Mouse (Mus musculus): Measurements from ENCODE around the gene Btg1. TPM values are rescaled to one million over a fixed set of nuclear protein-coding genes. Genes with fewer than 3 reads are reported as not detected.

Gene Btg1
- polyA plus RNA-seq, 1 experiment from 2014 or later: 37.3 TPM

GRCm38 (mm10) chr10:96653030-96653429, 36.2 kb downstream of the Btg1 start:
- ATAC-seq (peak; percentile 75), DNase-seq (peak; percentile 34)
- H3K27me3 ChIP-seq (ENCODE audit: insufficient read depth, low read length): no peaks in the 10 kb centered on the region
- no peak overlapping the region for H3K4me2 ChIP-seq (ENCODE audit: low read depth, low read length)
- peak overlapping the region; percentile 62 for H3K27ac ChIP-seq (ENCODE audit: low read depth)
- TF ChIP-seq CTCF (IDR thresholded peaks at IDR 0.05; ENCODE audit: low read depth): no peak
- no peak for TF ChIP-seq EP300 (IDR thresholded peaks at IDR 0.05; ENCODE audit: low read depth)
- H3K9ac ChIP-seq (replicated peaks): no peak overlapping the region
- no peak overlapping the region for H3K4me3 ChIP-seq (ENCODE audit: low read depth, low read length)
- no peaks in the 10 kb centered on the region for H3K36me3 ChIP-seq (replicated peaks; ENCODE audit: insufficient read depth, low read length)
- H3K4me1 ChIP-seq (ENCODE audit: insufficient read depth): peaks cover 13% of the 10 kb centered on the region; the same call in 1 of the 2 replicates
- 61% methylated on average over 5 of the region's 5 CpGs for WGBS (ENCODE audit: insufficient replicate concordance)
- H3K9me3 ChIP-seq (ENCODE audit: low read length): no peaks in the 10 kb centered on the region

- TF ChIP-seq CTCF (IDR thresholded peaks at IDR 0.05; ENCODE audit: low read depth) (no peak), EP300 (IDR thresholded peaks at IDR 0.05; ENCODE audit: low read depth) (no peak)
- no peak overlapping the region for H3K4me2 ChIP-seq (ENCODE audit: low read depth, low read length)
- no peak for ATAC-seq
Observed at GRCm38 (mm10) chr10:96654079-96654478, 37.3 kb downstream of the Btg1 start.

DNA sequence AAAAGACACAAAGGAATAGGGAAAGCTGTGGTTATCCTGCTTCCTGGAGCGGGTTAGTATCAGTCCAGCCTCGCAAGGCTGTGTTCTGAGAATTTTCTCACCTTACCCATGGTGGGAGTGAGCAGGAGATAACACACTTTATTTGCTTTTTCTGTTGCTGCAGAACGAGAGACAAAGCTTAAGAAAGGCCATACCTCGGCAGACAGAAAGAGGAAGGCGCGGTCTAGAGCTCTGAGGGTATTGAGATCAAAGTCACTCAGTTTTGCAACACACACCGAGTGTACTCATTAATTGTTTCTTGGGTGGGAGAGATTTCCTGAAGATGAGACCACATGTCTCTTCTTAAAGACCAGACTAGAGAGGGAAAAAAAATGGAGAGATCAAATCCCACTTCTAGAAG, 37.8 kb downstream of the Btg1 start:
- TF ChIP-seq CTCF (IDR thresholded peaks at IDR 0.05; ENCODE audit: low read depth): no peak
- no peak for TF ChIP-seq EP300 (IDR thresholded peaks at IDR 0.05; ENCODE audit: low read depth)
- Histone ChIP-seq H3K4me2 (ENCODE audit: low read depth, low read length) (no peak overlapping the region), H3K4me3 (ENCODE audit: low read depth, low read length) (no peak overlapping the region), H3K36me3 (replicated peaks; ENCODE audit: insufficient read depth, low read length) (no peaks in the 10 kb centered on the region), H3K27me3 (ENCODE audit: insufficient read depth, low read length) (no peaks in the 10 kb centered on the region), H3K9ac (replicated peaks) (no peak overlapping the region), H3K9me3 (ENCODE audit: low read length) (no peaks in the 10 kb centered on the region), H3K27ac (ENCODE audit: low read depth) (peak overlapping the region; percentile 17; the same call in 1 of the 2 replicates), H3K4me1 (ENCODE audit: insufficient read depth) (peaks cover 13% of the 10 kb centered on the region; the same call in 1 of the 2 replicates)
- DNase-seq (no peak), ATAC-seq (no peak)
- 37% methylated on average over 7 of the region's 7 CpGs for WGBS (ENCODE audit: insufficient replicate concordance)

More at GRCm38 (mm10) chr10:96654079-96654478, 37.3 kb downstream of the Btg1 start:
- DNase-seq: no peak
- Histone ChIP-seq H3K27ac (ENCODE audit: low read depth) (peak overlapping the region; percentile 17; the same call in 1 of the 2 replicates), H3K36me3 (replicated peaks; ENCODE audit: insufficient read depth, low read length) (no peaks in the 10 kb centered on the region), H3K4me1 (ENCODE audit: insufficient read depth) (peaks cover 13% of the 10 kb centered on the region; the same call in 1 of the 2 replicates), H3K9me3 (ENCODE audit: low read length) (no peaks in the 10 kb centered on the region), H3K27me3 (ENCODE audit: insufficient read depth, low read length) (no peaks in the 10 kb centered on the region), H3K4me3 (ENCODE audit: low read depth, low read length) (no peak overlapping the region), H3K9ac (replicated peaks) (no peak overlapping the region)
- WGBS (ENCODE audit: insufficient replicate concordance): 53% methylated on average over 5 of the region's 5 CpGs

- WGBS (ENCODE audit: insufficient replicate concordance): 71% methylated on average over 2 of the region's 2 CpGs
- TF ChIP-seq CTCF (IDR thresholded peaks at IDR 0.05; ENCODE audit: low read depth): no peak
Observed at GRCm38 (mm10) chr10:96655066-96655465, 38.3 kb downstream of the Btg1 start.

GRCm38 (mm10) chr10:96656176-96656575, 39.4 kb downstream of the Btg1 start:
- H3K27ac ChIP-seq (ENCODE audit: low read depth): no peak overlapping the region
- H3K4me1 ChIP-seq (ENCODE audit: insufficient read depth): peaks cover 13% of the 10 kb centered on the region; the same call in 1 of the 2 replicates
- TF ChIP-seq EP300 (IDR thresholded peaks at IDR 0.05; ENCODE audit: low read depth): no peak
- no peak for TF ChIP-seq CTCF (IDR thresholded peaks at IDR 0.05; ENCODE audit: low read depth)
- no peaks in the 10 kb centered on the region for H3K36me3 ChIP-seq (replicated peaks; ENCODE audit: insufficient read depth, low read length)
- no peaks in the 10 kb centered on the region for H3K9me3 ChIP-seq (ENCODE audit: low read length)
- no peak overlapping the region for H3K4me2 ChIP-seq (ENCODE audit: low read depth, low read length)
- 59% methylated on average over 3 of the region's 3 CpGs for WGBS (ENCODE audit: insufficient replicate concordance)
- H3K4me3 ChIP-seq (ENCODE audit: low read depth, low read length): no peak overlapping the region
- no peaks in the 10 kb centered on the region for H3K27me3 ChIP-seq (ENCODE audit: insufficient read depth, low read length)
- DNase-seq (no peak), ATAC-seq (peak; percentile 49; the same call in 1 of the 2 replicates)
- H3K9ac ChIP-seq (replicated peaks): no peak overlapping the region

More at GRCm38 (mm10) chr10:96655066-96655465, 38.3 kb downstream of the Btg1 start:
- H3K9ac ChIP-seq (replicated peaks): no peak overlapping the region
- ATAC-seq: no peak
- H3K27me3 ChIP-seq (ENCODE audit: insufficient read depth, low read length): no peaks in the 10 kb centered on the region
- no peaks in the 10 kb centered on the region for H3K9me3 ChIP-seq (ENCODE audit: low read length)
- H3K4me1 ChIP-seq (ENCODE audit: insufficient read depth): peaks cover 13% of the 10 kb centered on the region; the same call in 1 of the 2 replicates
- H3K36me3 ChIP-seq (replicated peaks; ENCODE audit: insufficient read depth, low read length): no peaks in the 10 kb centered on the region
- H3K4me3 ChIP-seq (ENCODE audit: low read depth, low read length): no peak overlapping the region
- no peak for DNase-seq
- H3K27ac ChIP-seq (ENCODE audit: low read depth): no peak overlapping the region
- H3K4me2 ChIP-seq (ENCODE audit: low read depth, low read length): no peak overlapping the region

DNA sequence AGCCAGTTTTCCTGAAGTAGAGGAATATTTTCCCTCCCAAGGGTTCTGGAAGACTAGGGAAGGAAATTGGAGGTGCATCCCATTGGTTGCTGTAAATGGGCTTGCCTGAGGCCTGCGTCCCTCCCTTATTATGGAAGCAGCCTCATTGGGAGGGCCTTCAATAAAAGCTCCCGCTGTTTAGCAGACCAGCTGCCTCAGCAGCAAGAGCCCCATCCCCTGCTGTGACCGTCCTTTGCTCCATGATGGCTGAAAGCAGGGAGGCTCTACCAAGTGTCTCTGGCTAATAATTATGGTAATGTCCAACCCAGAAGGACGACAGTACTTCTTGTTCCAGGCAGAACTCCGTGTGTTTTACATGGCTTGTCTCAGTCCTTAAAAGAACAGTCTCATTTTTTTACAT, 42.1 kb downstream of the Btg1 start:
- Histone ChIP-seq H3K4me1 (ENCODE audit: insufficient read depth) (peaks cover 8% of the 10 kb centered on the region; the same call in 1 of the 2 replicates), H3K4me3 (ENCODE audit: low read depth, low read length) (no peak overlapping the region), H3K27ac (ENCODE audit: low read depth) (no peak overlapping the region), H3K4me2 (ENCODE audit: low read depth, low read length) (no peak overlapping the region), H3K27me3 (ENCODE audit: insufficient read depth, low read length) (no peaks in the 10 kb centered on the region), H3K9ac (replicated peaks) (no peak overlapping the region), H3K36me3 (replicated peaks; ENCODE audit: insufficient read depth, low read length) (no peaks in the 10 kb centered on the region), H3K9me3 (ENCODE audit: low read length) (no peaks in the 10 kb centered on the region)
- DNase-seq (no peak), ATAC-seq (no peak)
- 50% methylated on average over 5 of the region's 5 CpGs for WGBS (ENCODE audit: insufficient replicate concordance)
- no peak for TF ChIP-seq CTCF (IDR thresholded peaks at IDR 0.05; ENCODE audit: low read depth)
- TF ChIP-seq EP300 (IDR thresholded peaks at IDR 0.05; ENCODE audit: low read depth): no peak

Data from liver, postnatal 0 days (tissue).